Mouse (Mus musculus) liver, embryonic 11.5 days (tissue): ENCODE measurements around the gene Dnajc7. TPM values are rescaled to one million over a fixed set of nuclear protein-coding genes. Genes with fewer than 3 reads are reported as not detected.
"Not testable (repeated sequence)": the region's sequence is repeated elsewhere in the genome, so short reads cannot be mapped to it uniquely, and the experiment has no call there.

Experiments used
- ATAC-seq: fragments of 200-750 bp; cut with Nextera tagmentation; replicated peaks from 2 replicates; pipeline ENCODE4 v1.8.0; 2017; ENCODE audit warnings: moderate number of reproducible peaks, mild to moderate bottlenecking, moderate TSS enrichment, moderate library complexity; ENCODE audit not compliant: low FRiP score
- DNase-seq: peaks from one replicate; pipeline ENCODE4 v3.0.0-alpha.2; 2017; ENCODE audit warnings: low spot score
- H3K27ac ChIP-seq: fragments of 300-500 bp; sonication (generic); 2 replicates; pipeline ENCODE4 v1.5.1; 2014; ENCODE audit warnings: mild to moderate bottlenecking, low read depth, low read length, control low read depth
- H3K27me3 ChIP-seq: fragments of 300-500 bp; sonication (generic); replicated peaks from 2 replicates; pipeline ENCODE4 v1.6.1; 2014; ENCODE audit warnings: low read length, mixed read lengths; ENCODE audit not compliant: control insufficient read depth, insufficient read depth
- H3K36me3 ChIP-seq: fragments of 300-500 bp; sonication (generic); 2 replicates; pipeline ENCODE4 v1.6.1; 2014; ENCODE audit warnings: mild to moderate bottlenecking, low read length, moderate library complexity, mixed read lengths; ENCODE audit not compliant: control insufficient read depth, insufficient read depth
- H3K4me1 ChIP-seq: fragments of 300-500 bp; sonication (generic); replicated peaks from 2 replicates; pipeline ENCODE4 v1.6.1; 2014; ENCODE audit warnings: low read length, mixed read lengths; ENCODE audit not compliant: control insufficient read depth, insufficient read depth
- H3K4me2 ChIP-seq: fragments of 300-500 bp; sonication (generic); 2 replicates; pipeline ENCODE4 v1.6.1; 2014; ENCODE audit warnings: mild to moderate bottlenecking, control low read depth, moderate library complexity
- H3K4me3 ChIP-seq: fragments of 300-500 bp; sonication (generic); 2 replicates; pipeline ENCODE4 v1.5.1; 2014; ENCODE audit warnings: low read depth, low read length, control low read depth
- H3K9ac ChIP-seq: fragments of 300-500 bp; sonication (generic); 2 replicates; pipeline ENCODE4 v1.6.1; 2014; ENCODE audit warnings: low read depth, low read length, control low read depth
- H3K9me3 ChIP-seq: fragments of 300-500 bp; sonication (generic); 2 replicates; pipeline ENCODE4 v1.6.1; 2016; ENCODE audit warnings: low read length, inconsistent platforms, mixed read lengths; ENCODE audit not compliant: control insufficient read depth
- WGBS: fragments of 180-500 bp; shearing (Covaris S2); extraction: QIAGEN DNeasy Blood & Tissue Kit; methylation state at CpG from one replicate; pipeline ENCODE4 v1.1.7; 2014; 5-methylcytosine and 5-hydroxymethylcytosine counted together
- polyA plus RNA-seq: library from polyadenylated mRNA; unstranded; fragments of >200 nt; fragmentation: Nextera tagmentation; extraction: Ambion mirVana; gene quantifications from 2 replicates; pipeline ENCODE4 v1.2.1, GENCODE M21; 2014

Gene Dnajc7
- polyA plus RNA-seq, 1 experiment from 2014 or later = 70.8 TPM

DNA sequence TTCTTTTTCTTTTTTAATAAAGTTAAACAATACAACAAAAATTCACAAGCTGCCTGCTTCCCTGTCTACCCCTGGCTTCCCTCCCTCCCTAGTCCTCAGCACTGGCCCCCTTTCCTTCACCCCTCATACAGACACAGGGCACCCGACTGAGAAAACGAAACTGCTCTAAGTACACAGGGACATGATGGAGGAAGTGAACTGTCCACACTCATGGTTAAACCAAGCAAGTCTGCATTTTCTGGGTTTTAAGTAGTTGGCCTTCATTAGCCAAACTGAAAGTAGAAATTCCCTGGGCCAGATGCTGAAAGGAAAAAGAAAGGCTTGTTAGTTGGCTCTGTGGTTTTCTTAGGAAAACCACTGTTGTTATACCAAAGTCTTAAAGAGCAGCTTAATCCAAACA, 37.1 kb downstream of the Dnajc7 start:
- DNase-seq = no peak
- WGBS = 92% methylated on average over 2 of the region's 2 CpGs
- H3K9me3 ChIP-seq = no peaks in the 10 kb centered on the region

GRCm38 (mm10) chr11:100582413-100582812, 37.6 kb downstream of the Dnajc7 start:
- not testable (repeated sequence) for H3K9me3 ChIP-seq, H3K4me1 ChIP-seq, DNase-seq, H3K27me3 ChIP-seq, H3K4me3 ChIP-seq, ATAC-seq, H3K27ac ChIP-seq, H3K4me2 ChIP-seq, H3K9ac ChIP-seq
- H3K36me3 ChIP-seq = peaks cover 52% of the 10 kb centered on the region
- WGBS = 100% methylated on average over 1 of the region's 1 CpGs

More for the DNA sequence above, 37.1 kb downstream of the Dnajc7 start:
- no peak overlapping the region for H3K4me2 ChIP-seq
- ATAC-seq = no peak
- H3K4me3 ChIP-seq = no peak overlapping the region
- H3K4me1 ChIP-seq = no peaks in the 10 kb centered on the region
- H3K27ac ChIP-seq = no peak overlapping the region
- no peaks in the 10 kb centered on the region for H3K27me3 ChIP-seq
- H3K36me3 ChIP-seq = peaks cover 56% of the 10 kb centered on the region
- no peak overlapping the region for H3K9ac ChIP-seq

DNA sequence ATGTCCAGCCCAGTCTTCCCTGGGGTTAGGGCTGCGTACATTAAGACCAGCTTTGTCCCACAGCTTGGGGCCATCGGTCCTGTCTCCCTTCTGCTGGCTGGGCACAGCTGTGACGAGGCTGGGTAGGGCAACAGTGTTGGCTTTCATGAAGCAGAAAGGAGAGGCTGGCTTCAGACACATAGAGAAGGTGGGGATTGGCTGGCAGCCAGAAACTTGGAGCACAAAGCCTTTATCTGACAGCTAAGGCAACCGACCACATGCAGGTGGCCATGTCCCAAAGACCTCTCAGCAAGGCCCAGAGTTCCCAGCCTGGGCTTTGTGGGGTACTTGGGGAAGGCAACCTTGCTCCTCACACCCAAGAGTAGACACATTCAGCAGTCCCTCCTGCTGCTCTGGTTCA, 38.2 kb downstream of the Dnajc7 start:
- no peak for ATAC-seq
- Histone ChIP-seq H3K4me3 (no peak overlapping the region), H3K9ac (no peak overlapping the region), H3K4me1 (no peaks in the 10 kb centered on the region), H3K36me3 (peaks cover 46% of the 10 kb centered on the region), H3K27ac (no peak overlapping the region), H3K27me3 (no peaks in the 10 kb centered on the region), H3K4me2 (no peak overlapping the region), H3K9me3 (no peaks in the 10 kb centered on the region)
- no peak for DNase-seq
- WGBS = 89% methylated on average over 4 of the region's 4 CpGs

DNA sequence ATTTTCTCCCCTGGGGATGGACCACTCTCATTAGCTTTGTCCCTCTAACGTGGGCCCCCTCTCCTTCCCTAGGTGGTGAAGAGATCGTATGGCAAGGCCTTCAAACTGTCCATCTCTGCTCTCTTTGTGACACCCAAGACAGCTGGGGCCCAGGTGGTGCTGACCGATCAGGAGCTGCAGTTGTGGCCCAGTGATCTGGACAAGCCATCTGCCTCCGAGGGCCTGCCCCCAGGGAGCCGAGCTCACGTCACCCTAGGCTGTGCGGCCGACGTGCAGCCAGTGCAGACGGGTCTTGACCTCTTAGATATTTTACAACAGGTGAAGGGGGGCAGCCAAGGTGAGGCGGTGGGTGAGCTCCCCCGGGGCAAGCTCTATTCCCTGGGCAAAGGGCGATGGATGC, 39.7 kb downstream of the Dnajc7 start:
- no peaks in the 10 kb centered on the region for H3K9me3 ChIP-seq
- H3K36me3 ChIP-seq = peaks cover 37% of the 10 kb centered on the region
- DNase-seq (no peak), ATAC-seq (no peak)
- no peak overlapping the region for H3K9ac ChIP-seq
- H3K27ac ChIP-seq = no peak overlapping the region
- no peak overlapping the region for H3K4me3 ChIP-seq
- 87% methylated on average over 13 of the region's 13 CpGs for WGBS
- no peak overlapping the region for H3K4me2 ChIP-seq
- peaks cover 4% of the 10 kb centered on the region for H3K4me1 ChIP-seq
- H3K27me3 ChIP-seq = no peaks in the 10 kb centered on the region

GRCm38 (mm10) chr11:100579116-100579799, 40.7 kb downstream of the Dnajc7 start:
- H3K9me3 ChIP-seq = no peaks in the 10 kb centered on the region
- no peak overlapping the region for H3K9ac ChIP-seq
- no peaks in the 10 kb centered on the region for H3K27me3 ChIP-seq
- H3K4me1 ChIP-seq = peaks cover 8% of the 10 kb centered on the region
- no peak for DNase-seq
- H3K36me3 ChIP-seq = peaks cover 33% of the 10 kb centered on the region
- ATAC-seq = no peak
- H3K27ac ChIP-seq = no peak overlapping the region
- H3K4me2 ChIP-seq = no peak overlapping the region
- H3K4me3 ChIP-seq = no peak overlapping the region
- WGBS = 90% methylated on average over 9 of the region's 9 CpGs

- Histone ChIP-seq H3K9me3 (no peaks in the 10 kb centered on the region), H3K4me1 (peaks cover 8% of the 10 kb centered on the region), H3K9ac (no peak overlapping the region), H3K27me3 (no peaks in the 10 kb centered on the region), H3K36me3 (peaks cover 23% of the 10 kb centered on the region), H3K4me3 (no peak overlapping the region), H3K27ac (no peak overlapping the region), H3K4me2 (no peak overlapping the region)
- ATAC-seq = no peak
- WGBS = 80% methylated on average over 8 of the region's 8 CpGs
- no peak for DNase-seq
Measured at GRCm38 (mm10) chr11:100577852-100578599, 41.9 kb downstream of the Dnajc7 start.

DNA sequence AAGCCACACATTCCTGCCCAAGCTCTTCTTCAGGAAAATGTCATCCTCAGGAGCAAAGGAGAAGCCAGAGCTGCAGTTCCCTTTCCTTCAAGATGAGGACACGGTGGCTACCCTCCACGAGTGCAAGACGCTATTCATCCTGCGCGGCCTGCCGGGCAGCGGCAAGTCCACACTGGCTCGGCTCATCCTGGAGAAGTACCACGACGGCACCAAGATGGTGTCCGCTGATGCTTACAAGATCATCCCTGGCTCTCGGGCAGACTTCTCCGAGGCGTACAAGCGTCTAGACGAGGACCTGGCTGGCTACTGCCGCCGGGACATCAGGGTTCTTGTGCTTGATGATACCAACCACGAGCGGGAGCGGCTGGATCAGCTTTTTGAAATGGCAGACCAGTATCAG, 43.7 kb downstream of the Dnajc7 start:
- Histone ChIP-seq H3K36me3 (peaks cover 12% of the 10 kb centered on the region), H3K9ac (no peak overlapping the region), H3K27me3 (0 out of 2 replicates have a peak, but pooled peaks cover 2% of the 10 kb centered on the region), H3K4me1 (peaks cover 10% of the 10 kb centered on the region), H3K9me3 (no peaks in the 10 kb centered on the region), H3K27ac (no peak overlapping the region), H3K4me3 (no peak overlapping the region), H3K4me2 (no peak overlapping the region; the same call in 1 of the 2 replicates)
- ATAC-seq = no peak
- DNase-seq = no peak
- 62% methylated on average over 21 of the region's 21 CpGs for WGBS

DNA sequence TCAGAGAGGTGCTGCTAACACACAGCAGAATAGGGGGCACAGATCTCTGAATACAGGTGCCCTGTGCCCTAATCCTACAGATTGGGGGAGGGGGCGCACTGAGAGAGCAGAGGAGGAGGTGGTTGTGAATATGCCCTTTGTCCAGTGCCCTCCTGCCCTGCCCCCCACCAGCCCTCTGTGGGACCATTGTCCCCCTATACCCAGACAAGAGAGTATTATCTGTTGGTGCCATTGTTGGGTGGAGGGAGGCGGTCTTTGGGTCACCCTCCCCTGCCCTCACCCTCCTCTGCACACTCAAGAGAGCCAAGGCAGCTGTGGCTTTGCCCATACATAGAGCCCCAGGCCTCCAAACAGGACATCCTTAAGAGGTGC, 44.5 kb downstream of the Dnajc7 start:
- H3K27ac ChIP-seq = peak overlapping the region; percentile 43; the same call in 1 of the 2 replicates
- no peak; the same call in 1 of the 2 replicates for ATAC-seq
- H3K36me3 ChIP-seq = peaks cover 10% of the 10 kb centered on the region; the same call in 1 of the 2 replicates
- WGBS = 42% methylated on average over 2 of the region's 2 CpGs
- no peaks in the 10 kb centered on the region for H3K9me3 ChIP-seq
- H3K9ac ChIP-seq = peak overlapping the region; percentile 79
- 0 out of 2 replicates have a peak, but pooled peaks cover 2% of the 10 kb centered on the region for H3K27me3 ChIP-seq
- H3K4me2 ChIP-seq = peak overlapping the region; percentile 92
- peaks cover 18% of the 10 kb centered on the region for H3K4me1 ChIP-seq
- DNase-seq = no peak
- peak overlapping the region; percentile 84 for H3K4me3 ChIP-seq
